Mouse (Mus musculus): ENCODE data around the gene Naa20. TPM values are rescaled to one million over a fixed set of nuclear protein-coding genes. Genes with fewer than 3 reads are reported as not detected.

Gene Naa20
- 15.8 and 55.3 TPM in 2 replicates for polyA plus RNA-seq (2012; ENCODE audit: insufficient read depth, low replicate concordance)

GRCm38 (mm10) chr2:145901861-145902260 lies at the start of gene Naa20:
Naa20 (plus strand) TSS chr2:145902099.
- H3K36me3 ChIP-seq (replicated peaks; ENCODE audit: low read length): peaks cover 15% of the 10 kb centered on the region

GRCm38 (mm10) chr2:145855831-145856230 lies 46.1 kb upstream of the Naa20 start:
- Histone ChIP-seq H3K36me3 (replicated peaks; ENCODE audit: low read length) (peaks cover 7% of the 10 kb centered on the region), H3K4me3 (replicated peaks) (no peak overlapping the region), H3K4me1 (peaks cover under 1% of the 10 kb centered on the region), H3K27me3 (replicated peaks) (peaks cover 16% of the 10 kb centered on the region), H3K9me3 (0 out of 2 replicates have a peak, but pooled peaks cover 2% of the 10 kb centered on the region)
- TF ChIP-seq GATA1 (IDR thresholded peaks at IDR 0.05; ENCODE audit: borderline replicate concordance, low read length) (no peak), FLI1 (IDR thresholded peaks at IDR 0.05; ENCODE audit: low read length) (no peak)

More at GRCm38 (mm10) chr2:145901861-145902260, at the start of gene Naa20:
- H3K27me3 ChIP-seq (replicated peaks): no peaks in the 10 kb centered on the region
- TF ChIP-seq FLI1 (IDR thresholded peaks at IDR 0.05; ENCODE audit: low read length): no peak
- no peak for TF ChIP-seq GATA1 (IDR thresholded peaks at IDR 0.05; ENCODE audit: borderline replicate concordance, low read length)
- H3K9me3 ChIP-seq: no peaks in the 10 kb centered on the region
- H3K4me1 ChIP-seq: peaks cover 47% of the 10 kb centered on the region
- peak within 1 kb of the TSS; percentile 97 for H3K4me3 ChIP-seq (replicated peaks)

- TF ChIP-seq FLI1 (IDR thresholded peaks at IDR 0.05; ENCODE audit: low read length): no peak
- TF ChIP-seq GATA1 (IDR thresholded peaks at IDR 0.05; ENCODE audit: borderline replicate concordance, low read length): no peak
- no peak overlapping the region for H3K4me3 ChIP-seq (replicated peaks)
- no peaks in the 10 kb centered on the region for H3K36me3 ChIP-seq (replicated peaks; ENCODE audit: low read length)
- H3K27me3 ChIP-seq (replicated peaks): peaks cover 19% of the 10 kb centered on the region
- no peaks in the 10 kb centered on the region for H3K9me3 ChIP-seq
- no peaks in the 10 kb centered on the region; the same call in 1 of the 2 replicates for H3K4me1 ChIP-seq
Observed at GRCm38 (mm10) chr2:145857864-145858263, 44.0 kb upstream of the Naa20 start.

GRCm38 (mm10) chr2:145859442-145859931 lies 42.4 kb upstream of the Naa20 start:
- no peaks in the 10 kb centered on the region for H3K36me3 ChIP-seq (replicated peaks; ENCODE audit: low read length)
- no peaks in the 10 kb centered on the region; the same call in 1 of the 2 replicates for H3K4me1 ChIP-seq
- H3K27me3 ChIP-seq (replicated peaks): peaks cover 16% of the 10 kb centered on the region
- TF ChIP-seq GATA1 (IDR thresholded peaks at IDR 0.05; ENCODE audit: borderline replicate concordance, low read length) (no peak), FLI1 (IDR thresholded peaks at IDR 0.05; ENCODE audit: low read length) (no peak)
- H3K4me3 ChIP-seq (replicated peaks): no peak overlapping the region
- H3K9me3 ChIP-seq: no peaks in the 10 kb centered on the region

GRCm38 (mm10) chr2:145859932-145860801 lies 41.7 kb upstream of the Naa20 start:
- Histone ChIP-seq H3K4me3 (replicated peaks) (peak overlapping the region; percentile 82), H3K27me3 (replicated peaks) (peaks cover 16% of the 10 kb centered on the region), H3K4me1 (no peaks in the 10 kb centered on the region; the same call in 1 of the 2 replicates), H3K36me3 (replicated peaks; ENCODE audit: low read length) (no peaks in the 10 kb centered on the region), H3K9me3 (no peaks in the 10 kb centered on the region)
- TF ChIP-seq GATA1 (IDR thresholded peaks at IDR 0.05; ENCODE audit: borderline replicate concordance, low read length) (no peak), FLI1 (IDR thresholded peaks at IDR 0.05; ENCODE audit: low read length) (no peak)

GRCm38 (mm10) chr2:145861193-145862123 lies 40.4 kb upstream of the Naa20 start:
- H3K27me3 ChIP-seq (replicated peaks): peaks cover 13% of the 10 kb centered on the region
- no peak for TF ChIP-seq GATA1 (IDR thresholded peaks at IDR 0.05; ENCODE audit: borderline replicate concordance, low read length)
- no peak for TF ChIP-seq FLI1 (IDR thresholded peaks at IDR 0.05; ENCODE audit: low read length)
- peak overlapping the region; percentile 1 for H3K4me3 ChIP-seq (replicated peaks)
- H3K9me3 ChIP-seq: peaks cover 3% of the 10 kb centered on the region
- H3K4me1 ChIP-seq: no peaks in the 10 kb centered on the region; the same call in 1 of the 2 replicates
- no peaks in the 10 kb centered on the region for H3K36me3 ChIP-seq (replicated peaks; ENCODE audit: low read length)

- Histone ChIP-seq H3K27me3 (replicated peaks) (peaks cover 13% of the 10 kb centered on the region), H3K4me1 (no peaks in the 10 kb centered on the region; the same call in 1 of the 2 replicates), H3K36me3 (replicated peaks; ENCODE audit: low read length) (peaks cover 3% of the 10 kb centered on the region), H3K4me3 (replicated peaks) (peak overlapping the region; percentile 62), H3K9me3 (peaks cover 11% of the 10 kb centered on the region)
- TF ChIP-seq GATA1 (IDR thresholded peaks at IDR 0.05; ENCODE audit: borderline replicate concordance, low read length): no peak
- TF ChIP-seq FLI1 (IDR thresholded peaks at IDR 0.05; ENCODE audit: low read length): no peak
Observed at GRCm38 (mm10) chr2:145862206-145862817, 39.6 kb upstream of the Naa20 start.

- TF ChIP-seq GATA1 (IDR thresholded peaks at IDR 0.05; ENCODE audit: borderline replicate concordance, low read length) (no peak), FLI1 (IDR thresholded peaks at IDR 0.05; ENCODE audit: low read length) (no peak)
- Histone ChIP-seq H3K9me3 (peaks cover 40% of the 10 kb centered on the region), H3K36me3 (replicated peaks; ENCODE audit: low read length) (peaks cover 14% of the 10 kb centered on the region), H3K4me1 (no peaks in the 10 kb centered on the region), H3K4me3 (replicated peaks) (no peak overlapping the region), H3K27me3 (replicated peaks) (peaks cover 7% of the 10 kb centered on the region)
Observed at GRCm38 (mm10) chr2:145865344-145865743, 36.6 kb upstream of the Naa20 start.

- Histone ChIP-seq H3K9me3 (peaks cover 40% of the 10 kb centered on the region), H3K27me3 (replicated peaks) (peaks cover 2% of the 10 kb centered on the region), H3K4me1 (no peaks in the 10 kb centered on the region), H3K4me3 (replicated peaks) (no peak overlapping the region), H3K36me3 (replicated peaks; ENCODE audit: low read length) (peaks cover 14% of the 10 kb centered on the region)
- TF ChIP-seq FLI1 (IDR thresholded peaks at IDR 0.05; ENCODE audit: low read length) (no peak), GATA1 (IDR thresholded peaks at IDR 0.05; ENCODE audit: borderline replicate concordance, low read length) (no peak)
Observed at GRCm38 (mm10) chr2:145866238-145866637, 35.7 kb upstream of the Naa20 start.
